Mouse (Mus musculus) bone marrow macrophage, adult 2 months (primary cell): Measurements from ENCODE around the gene Mafk.

ENCODE experiments used
- CTCF ChIP-seq: IDR thresholded peaks from 2 replicates; pipeline ENCODE4 v1.5.1; 2012; ENCODE audit warnings: low read depth, mild to moderate bottlenecking, low read length, moderate library complexity
- POLR2A ChIP-seq: IDR thresholded peaks from 2 replicates; pipeline ENCODE4 v1.6.1; 2012; ENCODE audit warnings: mild to moderate bottlenecking, low read depth, low read length, borderline replicate concordance

- TF ChIP-seq CTCF, result no peak
- TF ChIP-seq POLR2A, result no peak
These were observed 47.8 kb downstream of the Mafk start for GRCm38 (mm10) chr5:139839142-139839541.
